ENCODE assay signal across 9 mouse cellular contexts in genomic region chr3:69004055-69004436, GRCm38 (mm10). TPM values are rescaled to one million over a fixed set of nuclear protein-coding genes. Genes with fewer than 3 reads are reported as not detected.
A peak's percentile ranks its signal among the peaks of the same experiment; 100 is the strongest.
DNase-seq lines count a peak whose midpoint lies in the region; ATAC-seq and TF ChIP-seq lines count a peak whose summit lies in the region.
"Had no signal": no experiment of that assay in that cellular context is flagged by ENCODE, and none has a peak within 500 bp of the region (broad histone marks: within the 10 kb centered on the region; RNA-seq: fewer than 3 reads in every experiment).

No protein-coding gene starts in this region.

- TF ChIP-seq CTCF in bone marrow, adult 2 months (IDR thresholded peaks at IDR 0.05; ENCODE audit: control insufficient read depth, insufficient read depth, low read length), result no peak

- H3K9me3 ChIP-seq in heart, embryonic 16.5 days (replicated peaks; ENCODE audit: control insufficient read depth, low read length), result no peaks in the 10 kb centered on the region
- H3K9me3 ChIP-seq in hindbrain, embryonic 10.5 days, result no peaks in the 10 kb centered on the region

- peaks cover 11% of the 10 kb centered on the region for H3K4me1 ChIP-seq in heart, embryonic 16.5 days (ENCODE audit: control insufficient read depth, insufficient read depth, low read length)
- H3K4me1 ChIP-seq in bone marrow, adult 2 months (ENCODE audit: control insufficient read depth, insufficient read depth, low read length), result no peaks in the 10 kb centered on the region
- peaks cover 21% of the 10 kb centered on the region for H3K4me1 ChIP-seq in hindbrain, embryonic 10.5 days (replicated peaks)

- intact Hi-C loops in heart, postnatal 14 days (cut with DNase I), result no loop called here
- intact Hi-C loops in gastrocnemius, postnatal 36 days (cut with DNase I), result no loop called here

- peak overlapping the region; percentile 99 for H3K4me3 ChIP-seq in heart, embryonic 16.5 days (ENCODE audit: low read length)
- H3K4me3 ChIP-seq in bone marrow, adult 2 months (replicated peaks; ENCODE audit: control insufficient read depth, low read depth, low read length), result peak overlapping the region; percentile 63
- H3K4me3 ChIP-seq in hindbrain, embryonic 10.5 days, result peak overlapping the region; percentile 99

- H3K36me3 ChIP-seq in heart, embryonic 16.5 days (ENCODE audit: control insufficient read depth, insufficient read depth), result no peaks in the 10 kb centered on the region
- H3K36me3 ChIP-seq in hindbrain, embryonic 10.5 days, result peaks cover 15% of the 10 kb centered on the region

- H3K27me3 ChIP-seq in heart, embryonic 16.5 days (ENCODE audit: control insufficient read depth, insufficient read depth, low read length), result no peaks in the 10 kb centered on the region
- H3K27me3 ChIP-seq in hindbrain, embryonic 10.5 days (ENCODE audit: insufficient read depth, poor library complexity, severe bottlenecking), result no peaks in the 10 kb centered on the region
- H3K27me3 ChIP-seq: Patski had no signal

- 2% methylated on average over 7 of the region's 7 CpGs for WGBS in heart, embryonic 16.5 days
- 1% methylated on average over 7 of the region's 7 CpGs for WGBS in bone marrow, adult 2 months
- 2% methylated on average over 7 of the region's 7 CpGs for WGBS in hindbrain, embryonic 10.5 days

- no peak for ATAC-seq in heart, embryonic 16.5 days (replicated peaks; ENCODE audit: extremely low read depth, insufficient read depth, low FRiP score)
- ATAC-seq in megakaryocyte-erythroid progenitor cell, adult 5-6 weeks (replicated peaks; ENCODE audit: low FRiP score, low TSS enrichment, poor library complexity, severe bottlenecking), result 0 out of 2 replicates have a peak, but pooled peaks have one; percentile 8

- no peak for DNase-seq in heart, postnatal 14 days
- no peak for DNase-seq in hindbrain, embryonic 10.5 days (ENCODE audit: low spot score)
- DNase-seq in right cerebral cortex, postnatal 10 days (ENCODE audit: low spot score in 2 of 2), result no peak
- DNase-seq in retina, embryonic 14.5 days (ENCODE audit: low spot score), result no peak
- no peak for DNase-seq in gastrocnemius, postnatal 36 days

- H3K9ac ChIP-seq in heart, embryonic 16.5 days (ENCODE audit: low read length), result peak overlapping the region; percentile 57

- TF ChIP-seq POLR2A in bone marrow, adult 2 months (IDR thresholded peaks at IDR 0.05; ENCODE audit: borderline replicate concordance, control insufficient read depth, low read depth, low read length), result no peak

- peak overlapping the region; percentile 94; the same call in 1 of the 2 replicates for H3K27ac ChIP-seq in heart, embryonic 16.5 days (ENCODE audit: low read length)
- peak overlapping the region; percentile 12 for H3K27ac ChIP-seq in bone marrow, adult 2 months (ENCODE audit: control insufficient read depth, insufficient read depth, low read depth, low read length, poor library complexity)
- peak overlapping the region; percentile 98 for H3K27ac ChIP-seq in hindbrain, embryonic 10.5 days

- H3K4me2 ChIP-seq in heart, embryonic 16.5 days (ENCODE audit: low read depth, low read length), result peak overlapping the region; percentile 78

RNA-seq across cellular contexts. Expression of gene Ift80, which starts 0.3 kb away (rescaled TPM):
- polyA plus RNA-seq in heart, embryonic 16.5 days (2015; fragmentation: Nextera tagmentation; extraction: Ambion mirVana), result 9.5 and 13.4 TPM in 2 replicates
- total RNA-seq in heart, postnatal 14 days (2021), result 1 to 10 TPM; 7.8 to 8.0 TPM
- 16.5 and 17.3 TPM in 2 replicates for polyA plus RNA-seq in bone marrow, adult 2 months (2011; ENCODE audit: insufficient read depth, insufficient read length, low replicate concordance, missing spikeins)
- polyA plus RNA-seq in hindbrain, embryonic 10.5 days (2016; fragmentation: Nextera tagmentation; extraction: Ambion mirVana), result 12.9 and 18.2 TPM in 2 replicates
- total RNA-seq in megakaryocyte-erythroid progenitor cell, adult 5-6 weeks (2014; fragmentation: Nextera tagmentation), result 20.1 and 22.3 TPM in 2 replicates
- total RNA-seq in megakaryocyte-erythroid progenitor cell, adult 5-6 weeks (2017), result 20.3 and 26.8 TPM in 2 replicates
- total RNA-seq in gastrocnemius, postnatal 36 days (2021), result 1 to 10 TPM; 2.6 to 3.9 TPM

RNA-seq across cellular contexts. Expression of gene Smc4, which starts 0.5 kb away (rescaled TPM):
- 154 and 180 TPM in 2 replicates for polyA plus RNA-seq in heart, embryonic 16.5 days (2015; fragmentation: Nextera tagmentation; extraction: Ambion mirVana)
- total RNA-seq in heart, postnatal 14 days (2021), result 10 to 100 TPM; 25.9 to 31.1 TPM
- 179 and 208 TPM in 2 replicates for polyA plus RNA-seq in bone marrow, adult 2 months (2011; ENCODE audit: insufficient read depth, insufficient read length, low replicate concordance, missing spikeins)
- polyA plus RNA-seq in hindbrain, embryonic 10.5 days (2016; fragmentation: Nextera tagmentation; extraction: Ambion mirVana), result 101 and 172 TPM in 2 replicates
- total RNA-seq in megakaryocyte-erythroid progenitor cell, adult 5-6 weeks (2014; fragmentation: Nextera tagmentation), result 208 and 219 TPM in 2 replicates
- total RNA-seq in megakaryocyte-erythroid progenitor cell, adult 5-6 weeks (2017), result 621 and 796 TPM in 2 replicates
- 1 to 10 TPM; 7.6 to 9.0 TPM for total RNA-seq in gastrocnemius, postnatal 36 days (2021)

RNA-seq across cellular contexts. Expression of gene Trim59, which starts 40.5 kb away (rescaled TPM):
- polyA plus RNA-seq in heart, embryonic 16.5 days (2015; fragmentation: Nextera tagmentation; extraction: Ambion mirVana), result 61.8 and 69.6 TPM in 2 replicates
- total RNA-seq in heart, postnatal 14 days (2021), result 1 to 10 TPM; 5.7 to 8.7 TPM
- 56.7 and 73.7 TPM in 2 replicates for polyA plus RNA-seq in bone marrow, adult 2 months (2011; ENCODE audit: insufficient read depth, insufficient read length, low replicate concordance, missing spikeins)
- polyA plus RNA-seq in hindbrain, embryonic 10.5 days (2016; fragmentation: Nextera tagmentation; extraction: Ambion mirVana), result 152 and 193 TPM in 2 replicates
- 37.8 and 49.7 TPM in 2 replicates for total RNA-seq in megakaryocyte-erythroid progenitor cell, adult 5-6 weeks (2014; fragmentation: Nextera tagmentation)
- total RNA-seq in megakaryocyte-erythroid progenitor cell, adult 5-6 weeks (2017), result 24.1 and 29.0 TPM in 2 replicates
- total RNA-seq in gastrocnemius, postnatal 36 days (2021), result 1 to 10 TPM in 1 of 2 experiments, under 1 TPM in 1; 0.91 to 1.4 TPM

Comparison
In these comparisons a context has a peak if more than half of its experiments do, and no peak if none do; other contexts are left out.
1. H3K27ac ChIP-seq: peak in every context shown above with its lines; median percentile 98 in hindbrain, embryonic 10.5 days; 94 in heart, embryonic 16.5 days; 12 in bone marrow, adult 2 months.
2. RNA of gene Smc4, which starts 0.5 kb away (total RNA-seq): 208 to 796 TPM in megakaryocyte-erythroid progenitor cell, adult 5-6 weeks; 25.9 to 31.1 TPM in heart, postnatal 14 days and 7.6 to 9.0 TPM in gastrocnemius, postnatal 36 days; every median in the first group is over 4 times any median in the second.
3. Peak in every context shown above with its lines, with median percentiles within 50 percentile points of each other: H3K4me3 ChIP-seq.